9 mouse cellular contexts compared by ENCODE assay signal in the genomic region with DNA sequence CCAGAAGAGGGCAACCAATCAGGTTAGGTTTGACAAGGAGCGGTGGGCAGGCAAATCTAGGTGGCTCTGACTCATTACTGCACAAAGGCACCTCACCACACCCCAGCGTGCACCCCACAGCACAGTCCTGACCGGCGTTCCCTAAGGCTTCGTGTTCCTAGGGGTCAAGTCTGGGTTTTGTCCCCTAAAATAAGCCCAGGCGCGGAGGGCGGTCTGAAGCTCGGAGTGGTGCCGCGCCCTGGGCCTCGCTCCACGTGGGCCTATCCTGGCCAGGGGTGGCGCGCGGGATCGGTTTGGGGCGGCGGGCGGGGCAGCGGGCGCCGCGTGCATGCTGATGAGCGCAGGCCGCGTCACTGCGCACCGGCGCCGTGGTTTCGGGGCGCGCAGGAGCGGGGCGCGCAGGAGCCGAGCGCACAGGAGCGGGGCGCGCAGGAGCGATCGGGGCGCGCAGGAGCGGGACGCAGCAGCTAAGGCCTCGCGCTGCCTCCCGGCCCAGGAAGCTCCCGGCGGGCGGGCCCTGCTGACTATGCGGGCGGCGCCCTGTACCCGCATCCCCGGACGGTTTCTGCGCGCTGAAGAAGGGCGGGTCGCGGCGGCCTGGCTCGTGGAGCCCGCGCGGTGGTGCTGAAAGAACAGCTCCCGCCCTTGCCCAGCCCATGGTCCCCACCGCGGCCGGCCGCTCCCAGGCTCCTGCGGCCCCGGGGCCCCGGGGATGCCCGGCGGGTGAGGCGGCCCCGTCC. TPM values are rescaled to one million over a fixed set of nuclear protein-coding genes. Genes with fewer than 3 reads are reported as not detected.
A peak's percentile ranks its signal among the peaks of the same experiment; 100 is the strongest.
DNase-seq lines count a peak whose midpoint lies in the region; ATAC-seq lines count a peak whose summit lies in the region.
"Had no signal": no experiment of that assay in that cellular context is flagged by ENCODE, and none has a peak within 500 bp of the region (broad histone marks: within the 10 kb centered on the region; RNA-seq: fewer than 3 reads in every experiment).

Gene Galnt9 (plus strand): TSS at position 405 of the 740 bp plus-strand sequence.

- H3K9ac ChIP-seq in heart, embryonic 11.5 days (ENCODE audit: low read depth, low read length) = no peak within 1 kb of the TSS
- H3K9ac ChIP-seq in limb, embryonic 13.5 days = no peak within 1 kb of the TSS
- H3K9ac ChIP-seq in midbrain, embryonic 16.5 days (ENCODE audit: low read depth, low read length) = peak within 1 kb of the TSS; percentile 70
- H3K9ac ChIP-seq: liver, embryonic 14.5 days had no signal

- peak within 1 kb of the TSS; percentile 64 for H3K4me2 ChIP-seq in heart, embryonic 11.5 days
- H3K4me2 ChIP-seq in limb, embryonic 13.5 days (replicated peaks) = peak within 1 kb of the TSS; percentile 81
- H3K4me2 ChIP-seq in midbrain, embryonic 16.5 days (ENCODE audit: low read length) = peak within 1 kb of the TSS; percentile 52

- 1% methylated on average over 63 of the region's 82 CpGs for WGBS in heart, embryonic 11.5 days (ENCODE audit: insufficient replicate concordance)
- under 1% methylated on average over 80 of the region's 82 CpGs for WGBS in limb, embryonic 13.5 days
- WGBS in midbrain, embryonic 16.5 days = under 1% methylated on average over 63 of the region's 82 CpGs

- H3K36me3 ChIP-seq in heart, embryonic 11.5 days (ENCODE audit: control insufficient read depth, insufficient read depth, low read length) = no peaks in the 10 kb centered on the region
- no peaks in the 10 kb centered on the region for H3K36me3 ChIP-seq in limb, embryonic 13.5 days
- H3K36me3 ChIP-seq in midbrain, embryonic 16.5 days (ENCODE audit: control insufficient read depth, insufficient read depth, low read length) = no peaks in the 10 kb centered on the region

- 0 out of 2 replicates have a peak, but pooled peaks have one; percentile 55 for ATAC-seq in heart, embryonic 11.5 days (replicated peaks; ENCODE audit: insufficient number of reproducible peaks, low FRiP score, low TSS enrichment)
- peak; percentile 76 for ATAC-seq in limb, embryonic 13.5 days (ENCODE audit: low FRiP score, low read depth)
- peak; percentile 91 for ATAC-seq in midbrain, embryonic 16.5 days

- no peak within 1 kb of the TSS for H3K27ac ChIP-seq in heart, embryonic 11.5 days (ENCODE audit: low read depth, low read length)
- no peak within 1 kb of the TSS for H3K27ac ChIP-seq in limb, embryonic 13.5 days
- peak within 1 kb of the TSS; percentile 34 for H3K27ac ChIP-seq in midbrain, embryonic 16.5 days (ENCODE audit: low read length)
- H3K27ac ChIP-seq: liver, embryonic 14.5 days had no signal

- H3K4me3 ChIP-seq in heart, embryonic 11.5 days (ENCODE audit: low read depth, low read length) = peak within 1 kb of the TSS; percentile 42
- peak within 1 kb of the TSS; percentile 50 for H3K4me3 ChIP-seq in limb, embryonic 13.5 days
- peak within 1 kb of the TSS; percentile 60 for H3K4me3 ChIP-seq in midbrain, embryonic 16.5 days (ENCODE audit: low read depth, low read length)

- peaks cover 4% of the 10 kb centered on the region for H3K4me1 ChIP-seq in heart, embryonic 11.5 days (ENCODE audit: control insufficient read depth, insufficient read depth, low read length)
- H3K4me1 ChIP-seq in limb, embryonic 13.5 days = peaks cover 8% of the 10 kb centered on the region
- peaks cover 30% of the 10 kb centered on the region for H3K4me1 ChIP-seq in midbrain, embryonic 16.5 days (ENCODE audit: control insufficient read depth, insufficient read depth, low read length)

- H3K9me3 ChIP-seq in heart, embryonic 11.5 days (replicated peaks; ENCODE audit: control insufficient read depth, low read length) = no peaks in the 10 kb centered on the region
- no peaks in the 10 kb centered on the region for H3K9me3 ChIP-seq in limb, embryonic 13.5 days
- H3K9me3 ChIP-seq in midbrain, embryonic 16.5 days (replicated peaks; ENCODE audit: control insufficient read depth, low read length, poor library complexity, severe bottlenecking) = no peaks in the 10 kb centered on the region

- H3K27me3 ChIP-seq in heart, embryonic 11.5 days (ENCODE audit: control insufficient read depth, insufficient read depth, low read length) = peaks cover 76% of the 10 kb centered on the region
- peaks cover 82% of the 10 kb centered on the region for H3K27me3 ChIP-seq in limb, embryonic 13.5 days
- H3K27me3 ChIP-seq in midbrain, embryonic 16.5 days (ENCODE audit: control insufficient read depth, insufficient read depth, low read depth, low read length) = peaks cover 15% of the 10 kb centered on the region

- DNase-seq in heart, adult 11 months = peak; percentile 81
- DNase-seq in heart, adult 8-10 months (ENCODE audit: low spot score) = no peak
- DNase-seq in embryo, embryonic 9.5 days (ENCODE audit: extremely low spot score) = peak; percentile 79
- DNase-seq in kidney, adult 9 months = peak; percentile 22
- peak; percentile 87 for DNase-seq in testis, postnatal 10 days (ENCODE audit: low spot score)

RNA-seq across cellular contexts. Expression of gene Galnt9, which starts in this region (rescaled TPM):
- not detected for total RNA-seq in heart, adult 8-10 months (2022)
- not detected in 2 replicates for polyA plus RNA-seq in heart, embryonic 11.5 days (2014; fragmentation: Nextera tagmentation; extraction: Ambion mirVana)
- 0.26 and 0.55 TPM in 2 replicates for polyA plus RNA-seq in limb, embryonic 13.5 days (2015; fragmentation: Nextera tagmentation; extraction: Ambion mirVana)
- 22.5 and 23.1 TPM in 2 replicates for polyA plus RNA-seq in midbrain, embryonic 16.5 days (2015; fragmentation: Nextera tagmentation; extraction: Ambion mirVana)

Comparison
In these comparisons a context has a peak if more than half of its experiments do, and no peak if none do; other contexts are left out.
1. RNA of gene Galnt9 (polyA plus RNA-seq): 22.5 to 23.1 TPM in midbrain, embryonic 16.5 days; 0.26 to 0.55 TPM in limb, embryonic 13.5 days and not detected in heart, embryonic 11.5 days; every median in the first group is over 10 times any median in the second.
2. Peak in ATAC-seq, H3K4me3 ChIP-seq and H3K4me2 ChIP-seq in heart, embryonic 11.5 days; RNA of the gene not detected or under 1 TPM.
3. Peak in ATAC-seq, H3K4me3 ChIP-seq and H3K4me2 ChIP-seq in limb, embryonic 13.5 days; RNA of the gene not detected or under 1 TPM.
4. Peak in every context shown above with its lines, with median percentiles within 50 percentile points of each other: ATAC-seq, H3K4me2 ChIP-seq and H3K4me3 ChIP-seq.